Mouse (Mus musculus): ENCODE data around the gene Dppa3. TPM values are rescaled to one million over a fixed set of nuclear protein-coding genes. Genes with fewer than 3 reads are reported as not detected.

Gene Dppa3
- polyA plus RNA-seq, 1 experiment from 2014 or later: 0.42 TPM

- Histone ChIP-seq H3K4me3 (ENCODE audit: control insufficient read depth in 1 of 2, insufficient read depth in 1 of 2, low read depth in 1 of 2, low read length in 2 of 2) (no peak overlapping the region), H3K36me3 (ENCODE audit: control insufficient read depth, insufficient read depth, low read length) (no peaks in the 10 kb centered on the region), H3K9me3 (ENCODE audit: control insufficient read depth, low read length) (no peaks in the 10 kb centered on the region), H3K4me1 (ENCODE audit: control insufficient read depth in 2 of 2, insufficient read depth in 2 of 2, low read length in 2 of 2) (no peaks in the 10 kb centered on the region), H3K9ac (ENCODE audit: low read length) (no peak overlapping the region), H3K27ac (replicated peaks in 1 of 2; ENCODE audit: control insufficient read depth in 1 of 2, insufficient read depth in 1 of 2, low read depth in 2 of 2, low read length in 2 of 2) (no peak overlapping the region), H3K4me2 (ENCODE audit: low read length) (no peak overlapping the region), H3K27me3 (ENCODE audit: control insufficient read depth, insufficient read depth, low read length) (no peaks in the 10 kb centered on the region)
- ATAC-seq (ENCODE audit: insufficient number of reproducible peaks, insufficient read depth, low FRiP score, low read depth): no peak
These were observed 21.9 kb upstream of the Dppa3 start for GRCm38 (mm10) chr6:122604260-122604659.

GRCm38 (mm10) chr6:122605483-122605882 lies 20.7 kb upstream of the Dppa3 start:
- 85% methylated on average over 8 of the region's 8 CpGs for WGBS
- ATAC-seq (ENCODE audit: insufficient number of reproducible peaks, insufficient read depth, low FRiP score, low read depth): no peak
- H3K27ac ChIP-seq (replicated peaks in 1 of 2; ENCODE audit: control insufficient read depth in 1 of 2, insufficient read depth in 1 of 2, low read depth in 2 of 2, low read length in 2 of 2): no peak overlapping the region
- no peaks in the 10 kb centered on the region for H3K9me3 ChIP-seq (ENCODE audit: control insufficient read depth, low read length)
- H3K4me1 ChIP-seq (ENCODE audit: control insufficient read depth in 2 of 2, insufficient read depth in 2 of 2, low read length in 2 of 2): no peaks in the 10 kb centered on the region
- H3K4me3 ChIP-seq (ENCODE audit: control insufficient read depth in 1 of 2, insufficient read depth in 1 of 2, low read depth in 1 of 2, low read length in 2 of 2): no peak overlapping the region
- H3K27me3 ChIP-seq (ENCODE audit: control insufficient read depth, insufficient read depth, low read length): no peaks in the 10 kb centered on the region
- no peak overlapping the region for H3K4me2 ChIP-seq (ENCODE audit: low read length)
- H3K36me3 ChIP-seq (ENCODE audit: control insufficient read depth, insufficient read depth, low read length): no peaks in the 10 kb centered on the region
- H3K9ac ChIP-seq (ENCODE audit: low read length): no peak overlapping the region

GRCm38 (mm10) chr6:122606661-122607060 lies 19.5 kb upstream of the Dppa3 start:
- WGBS: 90% methylated on average over 11 of the region's 11 CpGs
- no peak overlapping the region for H3K4me3 ChIP-seq (ENCODE audit: control insufficient read depth in 1 of 2, insufficient read depth in 1 of 2, low read depth in 1 of 2, low read length in 2 of 2)
- ATAC-seq (ENCODE audit: insufficient number of reproducible peaks, insufficient read depth, low FRiP score, low read depth): no peak
- H3K27ac ChIP-seq (replicated peaks in 1 of 2; ENCODE audit: control insufficient read depth in 1 of 2, insufficient read depth in 1 of 2, low read depth in 2 of 2, low read length in 2 of 2): no peak overlapping the region
- H3K27me3 ChIP-seq (ENCODE audit: control insufficient read depth, insufficient read depth, low read length): no peaks in the 10 kb centered on the region
- H3K9me3 ChIP-seq (ENCODE audit: control insufficient read depth, low read length): no peaks in the 10 kb centered on the region
- no peak overlapping the region for H3K4me2 ChIP-seq (ENCODE audit: low read length)
- no peaks in the 10 kb centered on the region for H3K36me3 ChIP-seq (ENCODE audit: control insufficient read depth, insufficient read depth, low read length)
- H3K4me1 ChIP-seq (ENCODE audit: control insufficient read depth in 2 of 2, insufficient read depth in 2 of 2, low read length in 2 of 2): no peaks in the 10 kb centered on the region
- no peak overlapping the region for H3K9ac ChIP-seq (ENCODE audit: low read length)

GRCm38 (mm10) chr6:122607700-122608099 lies 18.5 kb upstream of the Dppa3 start:
- Histone ChIP-seq H3K9me3 (ENCODE audit: control insufficient read depth, low read length) (no peaks in the 10 kb centered on the region), H3K36me3 (ENCODE audit: control insufficient read depth, insufficient read depth, low read length) (no peaks in the 10 kb centered on the region), H3K4me3 (ENCODE audit: control insufficient read depth in 1 of 2, insufficient read depth in 1 of 2, low read depth in 1 of 2, low read length in 2 of 2) (no peak overlapping the region), H3K9ac (ENCODE audit: low read length) (no peak overlapping the region), H3K27me3 (ENCODE audit: control insufficient read depth, insufficient read depth, low read length) (no peaks in the 10 kb centered on the region), H3K4me2 (ENCODE audit: low read length) (no peak overlapping the region), H3K4me1 (ENCODE audit: control insufficient read depth in 2 of 2, insufficient read depth in 2 of 2, low read length in 2 of 2) (no peaks in the 10 kb centered on the region), H3K27ac (replicated peaks in 1 of 2; ENCODE audit: control insufficient read depth in 1 of 2, insufficient read depth in 1 of 2, low read depth in 2 of 2, low read length in 2 of 2) (no peak overlapping the region)
- ATAC-seq (ENCODE audit: insufficient number of reproducible peaks, insufficient read depth, low FRiP score, low read depth): no peak
- WGBS: 91% methylated on average over 12 of the region's 12 CpGs

GRCm38 (mm10) chr6:122608434-122609376 lies 17.5 kb upstream of the Dppa3 start:
- no peak for ATAC-seq (ENCODE audit: insufficient number of reproducible peaks, insufficient read depth, low FRiP score, low read depth)
- Histone ChIP-seq H3K27me3 (ENCODE audit: control insufficient read depth, insufficient read depth, low read length) (no peaks in the 10 kb centered on the region), H3K27ac (replicated peaks in 1 of 2; ENCODE audit: control insufficient read depth in 1 of 2, insufficient read depth in 1 of 2, low read depth in 2 of 2, low read length in 2 of 2) (no peak overlapping the region), H3K4me3 (ENCODE audit: control insufficient read depth in 1 of 2, insufficient read depth in 1 of 2, low read depth in 1 of 2, low read length in 2 of 2) (no peak overlapping the region), H3K9me3 (ENCODE audit: control insufficient read depth, low read length) (no peaks in the 10 kb centered on the region), H3K36me3 (ENCODE audit: control insufficient read depth, insufficient read depth, low read length) (no peaks in the 10 kb centered on the region), H3K9ac (ENCODE audit: low read length) (no peak overlapping the region), H3K4me1 (ENCODE audit: control insufficient read depth in 2 of 2, insufficient read depth in 2 of 2, low read length in 2 of 2) (no peaks in the 10 kb centered on the region), H3K4me2 (ENCODE audit: low read length) (no peak overlapping the region)
- WGBS: 77% methylated on average over 10 of the region's 10 CpGs

- no peak for ATAC-seq (ENCODE audit: insufficient number of reproducible peaks, insufficient read depth, low FRiP score, low read depth)
- Histone ChIP-seq H3K9ac (ENCODE audit: low read length) (no peak overlapping the region), H3K27ac (replicated peaks in 1 of 2; ENCODE audit: control insufficient read depth in 1 of 2, insufficient read depth in 1 of 2, low read depth in 2 of 2, low read length in 2 of 2) (no peak overlapping the region), H3K4me1 (ENCODE audit: control insufficient read depth in 2 of 2, insufficient read depth in 2 of 2, low read length in 2 of 2) (no peaks in the 10 kb centered on the region), H3K9me3 (ENCODE audit: control insufficient read depth, low read length) (no peaks in the 10 kb centered on the region), H3K27me3 (ENCODE audit: control insufficient read depth, insufficient read depth, low read length) (no peaks in the 10 kb centered on the region), H3K36me3 (ENCODE audit: control insufficient read depth, insufficient read depth, low read length) (no peaks in the 10 kb centered on the region), H3K4me2 (ENCODE audit: low read length) (peak overlapping the region; percentile 7), H3K4me3 (ENCODE audit: control insufficient read depth in 1 of 2, insufficient read depth in 1 of 2, low read depth in 1 of 2, low read length in 2 of 2) (no peak overlapping the region)
- WGBS: 26% methylated on average over 9 of the region's 9 CpGs
These were observed 16.9 kb upstream of the Dppa3 start for GRCm38 (mm10) chr6:122609377-122609728.

GRCm38 (mm10) chr6:122609771-122610170 lies 16.4 kb upstream of the Dppa3 start, which contains the start of gene Gdf3:
TSS of gene Gdf3 (minus strand) at chr6:122610087.
- H3K27ac ChIP-seq (replicated peaks in 1 of 2; ENCODE audit: control insufficient read depth in 1 of 2, insufficient read depth in 1 of 2, low read depth in 2 of 2, low read length in 2 of 2): no peak within 1 kb of the TSS
- no peak within 1 kb of the TSS for H3K9ac ChIP-seq (ENCODE audit: low read length)
- H3K27me3 ChIP-seq (ENCODE audit: control insufficient read depth, insufficient read depth, low read length): no peaks in the 10 kb centered on the region
- no peak within 1 kb of the TSS for H3K4me3 ChIP-seq (ENCODE audit: control insufficient read depth in 1 of 2, insufficient read depth in 1 of 2, low read depth in 1 of 2, low read length in 2 of 2)
- peak within 1 kb of the TSS; percentile 7 for H3K4me2 ChIP-seq (ENCODE audit: low read length)
- no peaks in the 10 kb centered on the region for H3K9me3 ChIP-seq (ENCODE audit: control insufficient read depth, low read length)
- WGBS: 17% methylated on average over 14 of the region's 14 CpGs
- H3K36me3 ChIP-seq (ENCODE audit: control insufficient read depth, insufficient read depth, low read length): no peaks in the 10 kb centered on the region
- no peaks in the 10 kb centered on the region for H3K4me1 ChIP-seq (ENCODE audit: control insufficient read depth in 2 of 2, insufficient read depth in 2 of 2, low read length in 2 of 2)
- no peak for ATAC-seq (ENCODE audit: insufficient number of reproducible peaks, insufficient read depth, low FRiP score, low read depth)

- ATAC-seq (ENCODE audit: insufficient number of reproducible peaks, insufficient read depth, low FRiP score, low read depth): no peak
- 71% methylated on average over 4 of the region's 4 CpGs for WGBS
- no peak overlapping the region for H3K27ac ChIP-seq (replicated peaks in 1 of 2; ENCODE audit: control insufficient read depth in 1 of 2, insufficient read depth in 1 of 2, low read depth in 2 of 2, low read length in 2 of 2)
These were observed 13.8 kb upstream of the Dppa3 start for GRCm38 (mm10) chr6:122612426-122612825.

More at GRCm38 (mm10) chr6:122612426-122612825, 13.8 kb upstream of the Dppa3 start:
- Histone ChIP-seq H3K27me3 (ENCODE audit: control insufficient read depth, insufficient read depth, low read length) (no peaks in the 10 kb centered on the region), H3K9ac (ENCODE audit: low read length) (no peak overlapping the region), H3K36me3 (ENCODE audit: control insufficient read depth, insufficient read depth, low read length) (no peaks in the 10 kb centered on the region), H3K4me1 (ENCODE audit: control insufficient read depth in 2 of 2, insufficient read depth in 2 of 2, low read length in 2 of 2) (no peaks in the 10 kb centered on the region), H3K9me3 (ENCODE audit: control insufficient read depth, low read length) (no peaks in the 10 kb centered on the region), H3K4me2 (ENCODE audit: low read length) (no peak overlapping the region), H3K4me3 (ENCODE audit: control insufficient read depth in 1 of 2, insufficient read depth in 1 of 2, low read depth in 1 of 2, low read length in 2 of 2) (no peak overlapping the region)
